Mouse (Mus musculus) testis, adult 2 months (tissue): ENCODE results near the gene Pla2g4f. TPM values are rescaled to one million over a fixed set of nuclear protein-coding genes. Genes with fewer than 3 reads are reported as not detected.

Experiments
- H3K27ac ChIP-seq: fragments of 200-500 bp; 2 replicates; pipeline ENCODE4 v1.5.1; 2012; ENCODE audit warnings: low read depth, low read length; ENCODE audit not compliant: control insufficient read depth, insufficient read depth
- H3K27me3 ChIP-seq: fragments of 200-500 bp; 2 replicates; pipeline ENCODE4 v1.6.1; 2012; ENCODE audit warnings: mild to moderate bottlenecking, low read length, moderate library complexity; ENCODE audit not compliant: control insufficient read depth, insufficient read depth
- H3K36me3 ChIP-seq: fragments of 200-500 bp; 2 replicates; pipeline ENCODE4 v1.6.1; 2012; ENCODE audit warnings: mild to moderate bottlenecking, low read length; ENCODE audit not compliant: control insufficient read depth, insufficient read depth
- H3K4me1 ChIP-seq: fragments of 200-500 bp; 2 replicates; pipeline ENCODE4 v1.6.1; 2012; ENCODE audit warnings: low read length; ENCODE audit not compliant: control insufficient read depth, insufficient read depth
- H3K4me3 ChIP-seq: fragments of 200-500 bp; 2 replicates; pipeline ENCODE4 v1.5.1; 2012; ENCODE audit warnings: low read depth, mild to moderate bottlenecking, low read length, moderate library complexity, mixed read lengths; ENCODE audit not compliant: control insufficient read depth
- CTCF ChIP-seq: fragments of 200-500 bp; IDR thresholded peaks from 2 replicates; pipeline ENCODE4 v1.5.1; 2012; ENCODE audit warnings: low read depth, mild to moderate bottlenecking, inconsistent platforms, low read length, moderate library complexity; ENCODE audit not compliant: control insufficient read depth, insufficient read depth, insufficient replicate concordance
- POLR2A ChIP-seq: fragments of 200-500 bp; IDR thresholded peaks from 2 replicates; pipeline ENCODE4 v1.6.1; 2012; ENCODE audit warnings: low read depth, mild to moderate bottlenecking, inconsistent platforms, low read length, moderate library complexity; ENCODE audit not compliant: control insufficient read depth
- polyA plus RNA-seq: library from polyadenylated mRNA; depleted of rRNA; stranded (reverse); fragments of >200 nt; gene quantifications from 2 replicates; pipeline ENCODE4 v1.2.3, GENCODE M21; 2012; rRNA removed

Pla2g4f gene
- polyA plus RNA-seq, 1 experiment: 0.20 TPM

- Histone ChIP-seq H3K36me3 (no peaks in the 10 kb centered on the region), H3K27me3 (no peaks in the 10 kb centered on the region), H3K4me1 (no peaks in the 10 kb centered on the region), H3K4me3 (no peak overlapping the region), H3K27ac (no peak overlapping the region)
- TF ChIP-seq POLR2A (no peak), CTCF (no peak)
Measured at GRCm38 (mm10) chr2:120256259-120256658, 57.7 kb downstream of the Pla2g4f start.

- Histone ChIP-seq H3K4me3 (no peak overlapping the region), H3K36me3 (no peaks in the 10 kb centered on the region), H3K27ac (no peak overlapping the region), H3K27me3 (no peaks in the 10 kb centered on the region), H3K4me1 (no peaks in the 10 kb centered on the region)
- no peak for TF ChIP-seq CTCF
Measured at GRCm38 (mm10) chr2:120252644-120253043, 61.3 kb downstream of the Pla2g4f start.

Other genes with a start within 250 kb of the Pla2g4f start
- 3.4 and 5.8 TPM in 2 replicates for gene Ehd4, start 159.6 kb downstream of the Pla2g4f start, polyA plus RNA-seq
- 0.68 and 1.1 TPM in 2 replicates for gene Pla2g4e, start 68.8 kb downstream of the Pla2g4f start, polyA plus RNA-seq
- gene Pla2g4d, start 25.0 kb downstream of the Pla2g4f start, polyA plus RNA-seq: 5.8 and 6.2 TPM in 2 replicates
- 10.6 and 11.4 TPM in 2 replicates for gene Vps39, start 39.0 kb upstream of the Pla2g4f start, polyA plus RNA-seq
- gene Ganc, start 89.7 kb upstream of the Pla2g4f start, polyA plus RNA-seq: 7.2 and 8.4 TPM in 2 replicates
- gene Tmem87a, start 89.9 kb upstream of the Pla2g4f start, polyA plus RNA-seq: 6.7 and 7.2 TPM in 2 replicates
- 0.75 and 1.2 TPM in 2 replicates for gene Capn3, start 141.9 kb upstream of the Pla2g4f start, polyA plus RNA-seq
- 19.7 and 19.8 TPM in 2 replicates for gene Zfp106, start 249.7 kb upstream of the Pla2g4f start, polyA plus RNA-seq